Mouse (Mus musculus): ENCODE measurements at regions not wholly inside any gene's neighbourhood (a gene's known extent, or its start where the extent isn't known, plus 50 kb on each side); places are given as distances from the start of the nearest gene placed in this dataset.

GRCm38 (mm10) chr12:118784643-118785042 is 61.5 kb upstream of the Sp8 start:
- DNase-seq, result no peak

DNA sequence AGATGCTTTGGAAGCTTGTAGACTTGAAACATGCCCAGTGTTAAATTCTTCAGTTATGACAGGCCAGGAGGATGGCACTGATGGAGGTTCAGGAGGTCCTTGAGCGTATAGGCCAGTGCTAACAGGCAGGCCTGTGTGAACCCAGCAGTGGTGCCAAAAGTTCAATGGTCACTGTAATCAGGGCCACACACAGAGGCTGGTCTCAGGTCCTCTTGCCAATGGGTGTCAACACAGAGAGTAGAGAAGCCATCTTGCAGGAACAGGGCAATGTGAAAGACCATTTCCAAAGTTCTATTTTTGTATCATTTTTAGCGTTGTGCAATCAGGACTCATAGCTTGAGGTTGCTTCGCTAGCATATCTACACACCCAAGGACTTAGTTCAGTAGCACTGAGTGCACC is 64.2 kb upstream of the Sp8 start:
- no peak for DNase-seq

- DNase-seq, result no peak
These were observed 70.6 kb upstream of the Sp8 start for GRCm38 (mm10) chr12:118775463-118776064.

DNA sequence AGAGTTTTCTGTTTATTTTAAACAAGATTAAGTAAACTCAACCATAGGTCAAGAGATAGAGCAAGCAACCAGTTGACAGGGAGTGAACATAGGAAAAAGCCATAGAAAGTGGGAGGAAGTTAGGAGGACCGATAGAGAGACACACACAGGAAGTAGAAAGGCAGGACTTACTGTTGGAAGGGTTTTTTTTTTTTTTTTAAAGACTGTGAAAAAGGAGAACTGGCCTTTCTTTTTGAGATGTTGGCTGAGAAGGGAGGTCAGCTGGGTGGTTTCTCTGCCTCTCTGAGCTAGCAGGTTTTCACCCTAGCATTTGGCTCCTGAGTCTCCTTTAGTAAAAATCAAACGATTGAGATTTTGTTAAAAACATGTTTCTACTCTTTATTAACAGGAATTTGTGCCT is 73.3 kb upstream of the Sp8 start:
- DNase-seq, result no peak

DNA sequence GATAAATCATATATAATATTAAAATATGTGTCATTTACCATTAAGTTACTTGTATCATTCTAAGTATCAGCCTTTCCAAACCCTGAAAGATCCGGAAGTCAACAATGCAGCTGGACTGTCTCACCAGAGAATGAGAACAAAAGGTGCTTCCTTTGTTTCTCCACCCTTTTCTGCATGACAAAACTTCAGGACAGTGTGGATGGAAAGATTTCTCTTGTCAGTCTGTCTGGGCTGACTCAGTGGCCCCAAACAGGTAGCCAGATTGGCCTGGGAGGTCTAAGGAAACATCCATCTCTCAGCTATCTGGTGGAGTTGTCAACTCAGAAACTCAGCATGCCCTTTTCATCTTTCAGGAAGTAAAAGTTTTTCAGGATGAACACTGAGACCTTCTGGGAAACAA is 79.7 kb upstream of the Sp8 start:
- no peak for DNase-seq

GRCm38 (mm10) chr12:118754076-118754475 is 92.1 kb upstream of the Sp8 start:
- DNase-seq, result no peak

DNA sequence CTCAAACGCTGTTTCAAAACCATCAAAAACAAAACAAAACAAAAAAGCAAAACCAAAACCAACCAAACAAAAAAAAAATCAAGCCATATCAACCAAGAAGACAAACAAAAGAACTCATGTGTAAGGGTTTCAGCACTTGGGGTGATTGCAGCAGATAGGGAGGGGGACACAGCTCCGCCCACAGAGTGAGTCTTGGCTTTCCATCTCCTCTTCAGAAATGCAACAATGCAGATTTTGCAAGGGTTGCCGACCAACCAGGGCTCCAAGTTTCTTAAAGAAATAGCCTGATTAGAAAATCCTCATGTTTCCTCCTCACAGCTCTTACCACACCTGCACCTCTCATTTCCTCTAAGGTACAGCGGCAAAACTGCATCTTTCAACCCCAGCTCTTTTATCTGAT is 107.0 kb upstream of the Sp8 start:
- no peak for DNase-seq

- no peak for DNase-seq
These were observed 120.2 kb upstream of the Sp8 start for GRCm38 (mm10) chr12:118725891-118726290.

DNA sequence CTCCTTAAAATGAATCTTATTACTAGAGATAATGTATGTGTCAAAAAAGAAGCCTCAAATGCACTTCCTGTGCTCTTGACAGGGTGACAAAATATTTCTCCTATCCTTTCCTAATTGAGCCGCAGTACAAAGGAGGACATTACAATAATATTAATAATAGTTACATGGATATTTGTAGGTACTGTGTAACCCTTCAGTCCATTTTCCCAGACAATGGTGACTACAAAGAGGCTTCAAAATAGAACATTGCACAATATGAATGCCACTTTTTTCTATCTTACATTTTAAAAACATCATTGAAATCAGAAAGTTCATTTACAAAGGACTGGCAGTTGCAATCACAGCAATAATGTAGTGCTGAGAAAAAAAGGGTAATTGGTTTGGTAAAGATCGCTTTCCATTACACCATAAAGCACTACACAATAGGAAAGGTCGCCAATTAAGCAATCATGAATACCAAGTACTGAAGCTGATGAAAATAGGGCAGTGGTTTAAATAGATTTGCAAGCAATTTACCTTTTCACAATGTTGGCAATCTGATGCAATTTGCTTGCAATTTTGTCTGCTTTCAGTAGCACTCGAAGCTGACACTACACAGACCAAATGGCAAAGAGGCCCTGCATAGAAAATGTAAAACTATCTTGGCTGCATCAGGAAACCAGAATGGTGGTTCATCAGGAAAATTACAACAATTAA is 126.1 kb upstream of the Sp8 start:
- DNase-seq, result no peak

DNA sequence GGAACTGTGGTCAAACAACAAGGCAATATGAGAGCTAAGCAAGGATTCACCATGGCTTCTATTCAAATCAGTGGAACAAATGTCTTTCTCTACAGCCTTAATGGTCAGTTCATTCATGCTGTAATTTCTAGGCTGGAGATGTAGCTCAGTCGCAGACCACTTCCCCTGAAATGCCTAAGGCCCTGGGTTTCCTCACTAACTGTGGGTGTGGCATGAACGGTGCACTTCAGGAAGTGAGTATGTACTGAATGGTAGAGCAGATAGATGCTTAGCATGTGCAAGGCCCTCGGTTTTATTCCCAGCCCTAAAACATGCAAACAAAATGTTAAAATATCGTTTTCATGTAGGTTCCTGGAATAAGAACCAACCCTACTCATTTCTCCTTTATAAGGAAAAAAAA is 129.3 kb upstream of the Sp8 start:
- no peak for DNase-seq

DNA sequence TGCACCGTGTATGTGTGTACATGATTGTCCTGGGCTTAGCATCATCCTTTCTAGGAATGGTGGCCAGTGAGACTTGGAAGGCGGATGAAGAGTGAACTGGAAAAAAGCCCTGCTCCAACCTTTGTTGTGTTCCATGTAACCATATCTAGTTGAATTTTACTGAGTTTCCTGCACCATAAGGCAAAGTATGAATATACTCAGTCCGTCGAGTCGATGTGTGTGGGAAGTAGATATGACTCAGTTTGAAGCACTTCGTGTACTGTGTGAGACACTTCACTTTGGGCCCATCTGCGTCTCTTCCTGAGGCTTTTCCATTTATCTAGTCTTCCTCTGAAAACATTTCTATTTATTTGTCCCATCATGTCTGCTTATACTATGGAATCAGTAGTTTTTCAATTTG is 139.5 kb upstream of the Sp8 start:
- no peak for DNase-seq

GRCm38 (mm10) chr12:118704826-118705225 is 141.3 kb upstream of the Sp8 start:
- DNase-seq, result no peak

DNA sequence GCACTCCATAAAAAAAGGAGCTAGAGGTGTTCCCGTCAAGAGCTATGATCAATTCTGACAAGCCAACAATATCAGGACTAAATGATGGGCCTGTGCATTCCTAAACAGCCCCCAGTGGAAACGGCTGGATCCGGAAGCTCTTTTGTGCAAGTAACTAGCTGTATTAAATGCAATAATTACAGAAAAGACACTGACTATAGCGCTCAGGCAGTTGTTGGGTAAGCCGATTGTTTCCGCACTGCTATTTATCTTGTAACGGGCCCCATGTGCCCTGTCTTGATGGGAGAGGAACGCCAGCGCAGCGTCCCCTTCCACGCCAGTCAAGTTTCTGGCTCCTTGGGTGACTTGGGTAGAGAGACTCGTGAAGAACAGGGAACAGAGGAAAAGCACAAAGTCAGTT is 142.4 kb upstream of the Sp8 start:
- no peak for DNase-seq

- DNase-seq, result no peak
These were observed 143.0 kb upstream of the Sp8 start for GRCm38 (mm10) chr12:118703068-118703662.

DNA sequence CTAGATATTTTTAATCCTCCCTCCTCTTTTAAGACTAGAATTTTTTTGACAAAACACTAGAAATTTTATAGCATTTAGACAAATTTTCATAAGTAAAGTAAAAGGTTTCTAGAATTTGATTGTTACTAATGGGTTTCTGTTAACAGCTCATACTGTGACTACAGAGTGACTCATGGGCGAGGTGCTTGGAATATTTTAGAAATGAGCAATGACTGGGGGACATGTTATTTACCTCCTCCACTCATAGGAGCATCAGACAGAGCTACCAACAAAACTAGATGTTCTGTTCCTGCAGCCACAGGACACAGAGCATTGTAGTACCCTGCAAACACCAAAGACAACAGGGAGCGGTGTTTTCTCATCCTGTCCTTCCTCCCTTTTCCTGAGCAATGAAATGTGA is 144.3 kb upstream of the Sp8 start:
- DNase-seq, result no peak

- DNase-seq, result no peak
These were observed 148.0 kb upstream of the Sp8 start for GRCm38 (mm10) chr12:118698110-118698509.

DNA sequence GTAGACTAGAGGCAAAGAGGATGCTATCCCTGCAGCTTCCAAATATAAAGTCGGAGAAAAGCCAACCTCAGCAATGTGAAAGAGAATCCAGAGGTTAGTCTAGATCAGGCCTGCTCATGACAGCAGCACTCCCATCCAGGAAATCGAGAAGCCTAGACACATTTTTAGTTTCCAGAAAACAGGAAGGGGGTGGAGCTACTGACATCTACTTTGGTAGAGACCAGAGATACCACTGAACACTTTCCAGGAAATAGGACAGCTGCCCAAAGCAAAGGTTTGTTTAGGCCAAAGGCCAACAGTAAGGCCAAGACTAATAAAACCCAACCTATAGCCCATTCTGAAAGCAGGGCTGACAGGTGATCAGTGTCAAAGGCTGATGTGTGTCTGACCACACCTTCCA is 151.4 kb upstream of the Sp8 start:
- no peak for DNase-seq

- DNase-seq, result no peak
These were observed 163.2 kb upstream of the Sp8 start for GRCm38 (mm10) chr12:118682902-118683301.

DNA sequence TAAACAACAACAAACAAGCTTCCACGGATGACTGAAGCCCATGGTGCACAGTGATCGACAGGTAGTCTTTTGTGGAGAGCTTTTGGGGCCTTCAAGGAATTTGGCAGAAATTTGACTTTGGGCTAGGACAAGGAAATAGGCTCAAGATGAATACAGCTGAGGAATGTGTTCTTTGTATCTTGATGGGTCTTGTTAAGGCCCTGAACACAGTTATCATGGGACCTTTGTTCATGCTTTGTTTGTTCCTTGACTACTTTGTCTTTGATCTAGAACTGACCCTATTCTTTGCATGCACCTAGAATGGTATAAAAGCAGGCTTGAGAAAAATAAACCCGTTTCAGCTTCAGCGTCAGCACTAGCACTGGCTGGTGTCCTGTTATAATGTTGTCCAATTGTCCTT is 168.1 kb upstream of the Sp8 start:
- DNase-seq, result no peak

DNA sequence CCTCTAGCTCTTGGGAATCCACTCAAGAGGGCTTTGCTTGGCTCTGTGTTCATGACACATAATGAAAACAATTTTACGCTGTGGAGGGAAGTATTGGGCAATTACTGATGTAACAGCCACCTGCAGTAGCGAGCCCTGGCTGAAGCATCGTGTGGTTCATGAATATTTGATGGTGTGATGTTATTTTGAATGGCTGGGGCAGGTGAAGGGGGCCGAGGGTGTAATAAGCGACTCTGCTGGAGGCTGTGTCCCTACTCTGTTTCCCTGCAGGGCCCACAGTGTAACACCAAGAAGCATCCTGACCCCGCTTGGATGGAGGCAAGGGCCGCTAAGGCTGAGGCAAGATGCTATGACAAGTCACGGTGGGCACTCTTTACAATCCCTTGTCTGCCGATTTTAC is 184.6 kb upstream of the Sp8 start:
- no peak for DNase-seq

- no peak for DNase-seq
These were observed 185.0 kb upstream of the Sp8 start for GRCm38 (mm10) chr12:118661214-118661486.

DNA sequence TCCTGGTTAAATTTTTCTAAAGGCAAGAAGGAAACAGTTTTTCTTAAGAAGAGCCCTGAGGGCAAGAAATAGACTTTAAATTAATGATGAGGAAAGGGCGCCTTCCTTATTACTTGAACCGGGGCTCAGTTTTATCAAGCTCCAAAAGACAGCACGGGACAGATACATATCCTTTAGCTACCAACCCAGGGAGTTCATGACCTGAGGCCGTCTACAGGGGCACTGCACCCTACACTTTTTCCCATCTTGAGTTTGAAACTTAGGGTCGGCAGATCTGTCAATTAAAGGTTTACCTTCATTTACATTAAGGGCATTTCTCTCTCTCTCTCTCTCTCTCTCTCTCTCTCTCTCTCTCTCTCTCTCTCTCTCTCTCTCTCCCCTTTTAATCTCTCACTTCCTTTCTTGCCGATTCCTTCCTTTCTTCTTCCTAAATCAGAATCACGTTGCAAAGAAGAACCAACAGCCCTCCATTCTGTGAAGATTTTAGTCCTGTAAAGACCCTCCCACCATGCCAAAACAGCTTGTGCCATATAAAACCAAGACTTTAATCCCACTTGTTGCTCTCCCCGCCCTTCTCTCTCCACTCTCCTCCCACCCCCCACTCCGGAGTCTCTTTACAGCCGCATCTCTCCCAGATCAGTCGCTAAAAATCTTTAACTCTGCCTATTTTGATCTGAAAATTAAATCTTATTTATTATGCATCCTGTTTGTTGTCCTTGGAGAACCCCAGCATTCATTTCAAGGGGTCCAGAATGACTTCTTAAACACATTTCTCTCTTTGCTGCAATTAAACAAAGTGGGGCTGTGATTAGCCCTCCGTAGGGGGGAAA is 185.5 kb upstream of the Sp8 start:
- DNase-seq, result no peak

- no peak for DNase-seq
These were observed 186.6 kb upstream of the Sp8 start for GRCm38 (mm10) chr12:118659240-118660120.

Data from heart, postnatal 4 days (tissue).